Mouse (Mus musculus) brain, embryonic 18.5 days (tissue): ENCODE data around the gene Chst5.
"Not testable (repeated sequence)": the region's sequence is repeated elsewhere in the genome, so short reads cannot be mapped to it uniquely, and the experiment has no call there.

Experiments used
- DNase-seq: peaks from one replicate; pipeline ENCODE4 v3.0.0-alpha.2; 2012; ENCODE audit warnings: low read depth, low spot score

The Chst5 gene

DNA sequence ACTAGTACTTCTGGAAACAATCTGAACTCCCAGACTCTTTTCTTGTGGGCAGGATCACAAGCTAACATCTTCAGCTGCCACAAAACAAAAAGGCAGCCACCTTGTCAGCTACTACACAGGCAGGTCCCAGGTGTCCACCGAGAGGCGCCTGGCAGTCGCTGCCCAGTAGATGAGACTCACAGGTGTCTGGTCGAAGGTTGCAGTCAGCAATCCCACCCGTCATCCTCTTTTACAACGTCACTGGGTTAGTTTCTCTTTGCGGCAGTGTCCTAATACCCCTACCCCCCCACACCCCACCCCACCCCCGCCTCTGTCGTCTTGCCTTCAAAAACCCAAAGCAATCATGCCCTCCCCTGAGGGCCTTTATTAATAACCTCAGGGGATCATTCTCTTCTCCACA, 34.5 kb downstream of the Chst5 start:
- no peak for DNase-seq

DNA sequence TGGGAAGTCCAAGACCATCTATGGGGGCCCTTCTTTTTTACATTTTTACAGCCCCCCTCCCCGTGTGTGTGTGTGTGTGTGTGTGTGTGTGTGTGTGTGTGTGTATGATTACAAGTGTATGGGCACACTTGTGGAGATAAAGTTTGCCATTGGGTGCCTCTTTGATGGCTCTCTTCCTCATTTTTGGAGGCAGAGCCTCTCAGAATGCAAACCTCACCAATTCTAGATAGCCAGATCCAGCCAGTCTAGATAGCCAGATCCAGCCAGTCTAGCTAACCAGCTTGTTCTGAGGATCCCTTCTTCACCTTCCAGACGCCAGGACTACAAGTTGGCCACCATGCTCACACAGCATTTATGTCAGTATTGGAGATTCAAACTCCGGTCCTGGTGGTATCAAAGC, 39.0 kb downstream of the Chst5 start:
- no peak for DNase-seq

- no peak for DNase-seq
These were observed 39.9 kb downstream of the Chst5 start for GRCm38 (mm10) chr8:111870379-111870778.

GRCm38 (mm10) chr8:111868664-111869063, 41.6 kb downstream of the Chst5 start:
- no peak for DNase-seq

DNA sequence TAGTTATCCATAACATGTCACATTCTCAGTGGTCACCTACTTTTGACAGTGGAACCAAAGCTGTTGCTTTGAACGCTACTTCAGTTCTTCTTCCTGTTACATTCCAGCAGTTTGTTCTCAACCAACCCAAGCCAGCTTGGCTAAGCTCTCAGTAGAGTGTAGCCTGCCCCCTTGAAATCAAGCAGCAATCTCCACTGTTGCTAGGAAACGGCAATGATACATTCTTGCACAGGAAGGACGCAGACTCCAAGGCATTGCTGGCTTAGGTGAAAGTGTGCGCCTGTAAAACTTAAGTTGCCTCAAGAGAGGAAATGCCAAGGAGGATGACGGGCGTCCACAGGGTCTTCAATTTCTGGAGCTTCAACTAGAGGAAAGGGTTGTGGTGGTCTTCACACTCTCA, 44.4 kb downstream of the Chst5 start:
- no peak for DNase-seq

- DNase-seq: no peak
These were observed 45.0 kb downstream of the Chst5 start for GRCm38 (mm10) chr8:111865130-111865852.

DNA sequence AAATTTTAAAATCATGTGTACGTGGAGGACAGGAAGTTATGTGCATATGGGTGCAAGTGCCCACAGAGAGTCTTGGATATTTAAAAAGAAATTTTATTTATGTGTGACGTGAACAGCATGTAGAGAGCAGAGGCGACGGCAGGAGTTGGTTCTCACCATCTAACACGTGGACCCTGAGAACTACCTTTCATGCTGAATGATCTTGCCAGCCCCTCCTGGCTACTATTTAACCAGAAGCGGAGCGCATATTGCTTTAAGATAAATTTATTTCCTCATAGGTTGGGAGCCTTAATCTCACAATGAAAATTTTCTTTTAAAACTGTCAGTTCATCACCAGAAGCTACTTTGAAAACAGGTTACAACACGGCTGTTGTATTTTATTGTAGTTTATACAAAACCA, 45.6 kb downstream of the Chst5 start:
- no peak for DNase-seq

GRCm38 (mm10) chr8:111863280-111863679, 47.0 kb downstream of the Chst5 start:
- DNase-seq: no peak

GRCm38 (mm10) chr8:111855977-111856376, 54.3 kb downstream of the Chst5 start:
- no peak for DNase-seq

DNA sequence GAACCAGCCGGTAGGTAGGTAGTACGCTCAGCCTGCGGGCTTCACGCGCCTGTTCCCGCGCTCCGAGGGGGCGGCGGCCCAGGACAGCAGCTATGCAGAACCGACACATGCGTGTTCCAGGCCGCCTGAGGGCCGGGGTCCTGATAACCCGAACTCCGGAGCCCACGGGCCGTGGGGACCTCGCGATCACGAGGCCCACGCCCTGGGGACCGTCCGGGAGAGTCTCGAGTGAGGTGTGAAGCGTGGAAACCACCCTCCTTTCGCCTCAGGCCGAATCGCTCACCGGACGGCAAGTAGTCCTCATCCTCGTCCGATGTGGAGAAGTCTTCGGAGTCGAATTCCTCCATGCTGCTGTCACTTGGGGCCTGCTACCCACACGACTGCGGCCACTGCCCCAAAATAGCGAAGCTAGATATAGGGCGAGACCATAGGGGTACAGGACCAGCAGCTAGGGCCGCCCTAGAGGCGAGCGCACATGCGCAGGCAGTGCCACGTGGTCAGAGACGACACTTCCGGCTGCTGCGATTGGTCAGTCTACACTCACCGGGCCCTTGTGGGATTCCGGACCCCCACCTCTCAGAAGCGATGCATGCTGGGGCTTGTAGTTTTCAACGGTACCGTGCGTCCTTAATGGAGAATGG, 56.3 kb downstream of the Chst5 start, which contains the start of gene Cfdp1:
TSS of gene Cfdp1 (minus strand) at position 431 of the 641 bp plus-strand sequence.
- DNase-seq: peak; percentile 90

DNA sequence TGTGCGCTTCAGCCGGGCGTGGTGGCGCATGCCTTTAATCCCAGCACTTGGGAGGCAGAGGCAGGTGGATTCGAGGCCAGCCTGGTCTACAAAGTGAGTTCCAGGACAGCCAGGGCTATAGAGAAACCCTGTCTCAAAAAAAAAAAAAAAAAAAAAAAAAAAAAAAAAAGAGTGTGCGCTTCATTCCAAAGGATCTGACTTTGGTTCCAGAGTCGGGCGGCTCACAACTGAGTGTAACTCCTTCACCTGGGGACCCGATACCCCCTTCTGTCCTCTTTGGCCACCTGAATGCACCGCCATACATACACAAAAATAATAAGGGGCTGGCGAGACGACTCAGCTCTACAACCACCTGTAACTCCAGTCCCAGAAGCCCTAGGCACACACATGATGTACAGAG, 57.0 kb downstream of the Chst5 start:
- DNase-seq: not testable (repeated sequence)

DNA sequence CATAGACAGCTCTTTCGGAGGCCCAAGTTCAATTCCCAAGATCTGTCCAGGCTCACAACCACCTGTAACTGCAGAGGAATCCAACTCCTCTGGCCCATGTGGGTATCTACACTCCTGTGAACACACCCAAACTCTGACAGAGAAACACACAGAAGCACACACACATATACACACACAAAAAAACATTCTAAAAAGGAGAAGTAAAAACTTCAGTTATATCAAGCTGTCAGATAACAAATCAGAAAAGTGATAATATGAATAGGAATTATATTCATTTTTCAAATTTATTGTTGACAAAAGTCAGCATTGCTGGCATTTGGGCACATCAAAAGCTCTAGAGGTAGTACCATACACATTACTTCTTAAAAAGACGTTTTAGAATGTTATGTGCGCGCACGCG, 63.5 kb downstream of the Chst5 start:
- no peak for DNase-seq
